18 mouse cellular contexts compared by ENCODE assay signal in genomic region chr13:52577939-52578338, GRCm38 (mm10). TPM values are rescaled to one million over a fixed set of nuclear protein-coding genes. Genes with fewer than 3 reads are reported as not detected.
A peak's percentile ranks its signal among the peaks of the same experiment; 100 is the strongest.
DNase-seq lines count a peak whose midpoint lies in the region; ATAC-seq and TF ChIP-seq lines count a peak whose summit lies in the region.
"Had no signal": no experiment of that assay in that cellular context is flagged by ENCODE, and none has a peak within 500 bp of the region (broad histone marks: within the 10 kb centered on the region; RNA-seq: fewer than 3 reads in every experiment).

No protein-coding gene starts in this region.

- H3K4me3 ChIP-seq in kidney, embryonic 14.5 days (ENCODE audit: low read length) = no peak overlapping the region
- no peak overlapping the region for H3K4me3 ChIP-seq in kidney, adult 2 months (ENCODE audit: insufficient read depth, low read depth, low read length)
- H3K4me3 ChIP-seq in forebrain, embryonic 11.5 days (ENCODE audit: low read depth, low read length) = no peak overlapping the region
- H3K4me3 ChIP-seq: hindbrain, embryonic 13.5 days; midbrain, embryonic 12.5 days had no signal

- no peak overlapping the region for H3K9ac ChIP-seq in kidney, embryonic 14.5 days (ENCODE audit: low read depth, low read length)
- no peak overlapping the region for H3K9ac ChIP-seq in forebrain, embryonic 11.5 days (ENCODE audit: low read length)
- H3K9ac ChIP-seq: hindbrain, embryonic 13.5 days; midbrain, embryonic 12.5 days had no signal

- no peak for TF ChIP-seq POLR2A in kidney, adult 2 months (IDR thresholded peaks at IDR 0.05; ENCODE audit: low read depth, low read length)

- no peak overlapping the region for H3K4me2 ChIP-seq in kidney, embryonic 14.5 days (replicated peaks; ENCODE audit: low read depth, low read length)
- H3K4me2 ChIP-seq in forebrain, embryonic 11.5 days (ENCODE audit: low read depth, low read length, severe bottlenecking) = no peak overlapping the region
- H3K4me2 ChIP-seq: hindbrain, embryonic 13.5 days; midbrain, embryonic 12.5 days had no signal

- no peaks in the 10 kb centered on the region for H3K36me3 ChIP-seq in kidney, embryonic 14.5 days (ENCODE audit: control insufficient read depth, insufficient read depth, low read length)
- no peaks in the 10 kb centered on the region for H3K36me3 ChIP-seq in kidney, adult 2 months (ENCODE audit: control insufficient read depth, insufficient read depth, low read length)
- H3K36me3 ChIP-seq in forebrain, embryonic 11.5 days (ENCODE audit: control insufficient read depth, insufficient read depth, low read length) = no peaks in the 10 kb centered on the region
- H3K36me3 ChIP-seq: G1E; hindbrain, embryonic 13.5 days; midbrain, embryonic 12.5 days had no signal

- no peak for DNase-seq in kidney, adult 2 months
- peak; percentile 42 to 49 for DNase-seq in spleen, postnatal 36 days (ENCODE audit: low spot score in 2 of 2)
- no peak for DNase-seq in spleen, postnatal 14 days (ENCODE audit: low spot score in 2 of 2)
- peak; percentile 36 for DNase-seq in retina, postnatal 1 day
- no peak for DNase-seq in forebrain, embryonic 11.5 days (ENCODE audit: low spot score)
- no peak for DNase-seq in frontal cortex, postnatal 14 days (ENCODE audit: low spot score in 2 of 2)
- DNase-seq: adrenal gland, postnatal 14 days; gastrocnemius, postnatal 10 days; kidney, adult 11 months; lung, adult 18-20 months; thymus, postnatal 25 days had no signal

- TF ChIP-seq CTCF in kidney, adult 2 months (conservative IDR thresholded peaks at IDR 0.05; ENCODE audit: insufficient read depth, insufficient read length, low read depth, low read length) = no peak

- WGBS in kidney, embryonic 14.5 days = 18% methylated on average over 4 of the region's 4 CpGs
- WGBS in kidney, adult 2 months = 39% methylated on average over 4 of the region's 4 CpGs
- 56% methylated on average over 4 of the region's 4 CpGs for WGBS in forebrain, embryonic 11.5 days

- no peaks in the 10 kb centered on the region for H3K9me3 ChIP-seq in kidney, embryonic 14.5 days (ENCODE audit: control insufficient read depth, low read length)
- H3K9me3 ChIP-seq in forebrain, embryonic 11.5 days (ENCODE audit: control insufficient read depth, low read length) = no peaks in the 10 kb centered on the region
- H3K9me3 ChIP-seq: hindbrain, embryonic 13.5 days; midbrain, embryonic 12.5 days had no signal

- H3K27ac ChIP-seq in kidney, embryonic 14.5 days (ENCODE audit: low read depth, low read length) = no peak overlapping the region
- no peak overlapping the region for H3K27ac ChIP-seq in kidney, adult 2 months (ENCODE audit: insufficient read depth, low read depth, low read length)
- H3K27ac ChIP-seq in forebrain, embryonic 11.5 days (ENCODE audit: low read depth, low read length) = no peak overlapping the region
- H3K27ac ChIP-seq: hindbrain, embryonic 13.5 days; midbrain, embryonic 12.5 days; stomach, postnatal 0 days had no signal

- ATAC-seq in kidney, embryonic 14.5 days (ENCODE audit: low FRiP score, low TSS enrichment) = peak; percentile 45; the same call in 1 of the 2 replicates
- ATAC-seq in hematopoietic stem cell, adult 5-6 weeks (replicated peaks in 1 of 2; ENCODE audit: insufficient read depth in 1 of 2, low FRiP score in 2 of 2, low TSS enrichment in 1 of 2, low read depth in 1 of 2, poor library complexity in 2 of 2, severe bottlenecking in 2 of 2) = peak; percentile 53 to 60; a peak in 2 of 4 replicates
- no peak for ATAC-seq in forebrain, embryonic 11.5 days (replicated peaks; ENCODE audit: low FRiP score)
- ATAC-seq: forebrain, embryonic 14.5 days had no signal

- H3K4me1 ChIP-seq in kidney, embryonic 14.5 days (ENCODE audit: control insufficient read depth, insufficient read depth, low read length) = peaks cover 16% of the 10 kb centered on the region
- no peaks in the 10 kb centered on the region for H3K4me1 ChIP-seq in kidney, adult 2 months (ENCODE audit: control insufficient read depth, insufficient read depth, low read length)
- H3K4me1 ChIP-seq in forebrain, embryonic 11.5 days (replicated peaks; ENCODE audit: control insufficient read depth, insufficient read depth, low read length) = no peaks in the 10 kb centered on the region

- no peaks in the 10 kb centered on the region for H3K27me3 ChIP-seq in kidney, embryonic 14.5 days (ENCODE audit: control insufficient read depth, insufficient read depth, low read length)
- no peaks in the 10 kb centered on the region for H3K27me3 ChIP-seq in kidney, adult 2 months (replicated peaks; ENCODE audit: control insufficient read depth, insufficient read depth, low read length)
- peaks cover 7% of the 10 kb centered on the region for H3K27me3 ChIP-seq in forebrain, embryonic 11.5 days (ENCODE audit: control insufficient read depth, insufficient read depth, low read length)

RNA-seq across cellular contexts. Expression of gene Syk, which starts 5.0 kb away (rescaled TPM):
- polyA plus RNA-seq in kidney, embryonic 14.5 days (2014; fragmentation: Nextera tagmentation; extraction: Ambion mirVana) = 5.9 and 10.0 TPM in 2 replicates
- polyA plus RNA-seq in kidney, adult 2 months (2012; rRNA removed) = 1.9 and 4.7 TPM in 2 replicates
- total RNA-seq in hematopoietic stem cell, adult 5-6 weeks (2017) = 99.6 and 106 TPM in 2 replicates
- polyA plus RNA-seq in forebrain, embryonic 11.5 days (2014; fragmentation: Nextera tagmentation; extraction: Ambion mirVana) = 2.2 and 2.3 TPM in 2 replicates
- polyA plus RNA-seq: G1E had no signal

RNA-seq across cellular contexts. Expression of gene Diras2, which starts 46.9 kb away (rescaled TPM):
- 0.18 and 0.23 TPM in 2 replicates for polyA plus RNA-seq in kidney, embryonic 14.5 days (2014; fragmentation: Nextera tagmentation; extraction: Ambion mirVana)
- 0.08 and 0.10 TPM in 2 replicates for polyA plus RNA-seq in kidney, adult 2 months (2012; rRNA removed)
- 0.30 and 0.75 TPM in 2 replicates for total RNA-seq in hematopoietic stem cell, adult 5-6 weeks (2017)
- 0.05 TPM in 2 replicates for polyA plus RNA-seq in forebrain, embryonic 11.5 days (2014; fragmentation: Nextera tagmentation; extraction: Ambion mirVana)
- polyA plus RNA-seq: G1E had no signal

Comparison
In these comparisons a context has a peak if more than half of its experiments do, and no peak if none do; other contexts are left out.
1. DNase-seq: peak in spleen, postnatal 36 days (2 of 2) and retina, postnatal 1 day (single experiment); none in kidney, adult 2 months (single experiment), spleen, postnatal 14 days (0 of 2), forebrain, embryonic 11.5 days (single experiment) and frontal cortex, postnatal 14 days (0 of 2).